Mouse (Mus musculus) limb, embryonic 10.5 days (tissue): ENCODE data around the gene Sptan1. TPM values are rescaled to one million over a fixed set of nuclear protein-coding genes. Genes with fewer than 3 reads are reported as not detected.

ENCODE experiments used
- DNase-seq: peaks from one replicate; pipeline ENCODE4 v3.0.0-alpha.2; 2017; ENCODE audit warnings: low spot score
- H3K27ac ChIP-seq: fragments of 300-500 bp; sonication (generic); 2 replicates; pipeline ENCODE4 v1.5.1; 2016; ENCODE audit warnings: mild to moderate bottlenecking
- H3K27me3 ChIP-seq: fragments of 300-500 bp; sonication (generic); 2 replicates; pipeline ENCODE4 v1.6.1; 2016; ENCODE audit warnings: low read depth, mild to moderate bottlenecking; ENCODE audit not compliant: poor library complexity, severe bottlenecking
- H3K36me3 ChIP-seq: fragments of 300-500 bp; sonication (generic); 2 replicates; pipeline ENCODE4 v1.6.1; 2016; ENCODE audit warnings: mild to moderate bottlenecking, moderate library complexity
- H3K4me1 ChIP-seq: fragments of 300-500 bp; sonication (generic); 2 replicates; pipeline ENCODE4 v1.6.1; 2016
- H3K4me3 ChIP-seq: fragments of 300-500 bp; sonication (generic); 2 replicates; pipeline ENCODE4 v1.5.1; 2016; ENCODE audit warnings: mild to moderate bottlenecking, moderate library complexity
- H3K9me3 ChIP-seq: fragments of 300-500 bp; sonication (generic); replicated peaks from 2 replicates; pipeline ENCODE4 v1.6.1; 2016; ENCODE audit warnings: mild to moderate bottlenecking
- WGBS: fragments of 180-500 bp; shearing (Covaris S2); methylation state at CpG from one replicate; pipeline ENCODE4 v1.1.7; 2016; 5-methylcytosine and 5-hydroxymethylcytosine counted together
- polyA plus RNA-seq: library from polyadenylated mRNA; unstranded; fragments of >200 nt; fragmentation: Nextera tagmentation; extraction: Ambion mirVana; gene quantifications from 2 replicates; pipeline ENCODE4 v1.2.1, GENCODE M21; 2016

Sptan1 gene
- polyA plus RNA-seq, 1 experiment from 2014 or later: 80.4 TPM

DNA sequence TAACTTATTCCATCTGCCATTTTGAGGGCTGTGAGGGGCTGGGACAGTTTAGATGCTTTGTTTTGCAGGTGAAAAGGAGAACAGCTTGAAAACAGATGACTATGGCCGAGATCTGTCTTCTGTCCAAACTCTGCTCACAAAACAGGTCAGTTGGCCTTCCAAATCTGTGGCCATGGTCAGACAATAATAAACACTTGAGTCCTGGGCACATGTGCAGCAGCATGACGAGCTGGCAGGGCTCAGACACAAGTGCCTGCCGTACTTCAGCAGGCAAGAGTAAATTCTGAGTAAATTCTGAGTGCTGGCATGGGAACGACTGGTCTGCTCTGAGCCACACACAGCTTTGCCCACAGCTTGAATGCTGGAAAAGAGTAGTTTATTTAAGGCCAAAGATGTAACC, 60.1 kb downstream of the Sptan1 start:
- H3K4me3 ChIP-seq: no peak overlapping the region
- DNase-seq: no peak
- peaks cover 99% of the 10 kb centered on the region for H3K36me3 ChIP-seq
- H3K27ac ChIP-seq: no peak overlapping the region
- no peaks in the 10 kb centered on the region for H3K27me3 ChIP-seq
- WGBS: 96% methylated on average over 4 of the region's 4 CpGs
- H3K4me1 ChIP-seq: no peaks in the 10 kb centered on the region
- no peaks in the 10 kb centered on the region for H3K9me3 ChIP-seq

DNA sequence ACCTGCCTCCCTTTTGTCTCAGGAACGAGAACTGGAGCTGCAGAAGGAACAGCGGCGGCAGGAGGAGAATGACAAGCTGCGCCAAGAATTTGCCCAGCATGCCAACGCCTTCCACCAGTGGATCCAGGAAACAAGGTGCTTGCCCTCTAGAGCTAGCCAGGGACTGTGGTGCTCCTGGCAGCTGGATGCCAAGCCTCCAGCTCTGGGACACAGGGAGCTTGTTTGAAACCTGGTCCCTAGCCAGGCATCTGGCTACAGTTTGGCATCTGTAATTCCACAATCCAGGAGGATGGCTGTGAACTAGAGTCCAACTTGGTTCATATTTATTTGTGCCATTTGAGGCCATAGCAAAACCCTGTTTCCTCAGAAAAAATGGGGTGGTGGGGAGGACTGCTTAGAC, 61.6 kb downstream of the Sptan1 start:
- 97% methylated on average over 5 of the region's 5 CpGs for WGBS

DNA sequence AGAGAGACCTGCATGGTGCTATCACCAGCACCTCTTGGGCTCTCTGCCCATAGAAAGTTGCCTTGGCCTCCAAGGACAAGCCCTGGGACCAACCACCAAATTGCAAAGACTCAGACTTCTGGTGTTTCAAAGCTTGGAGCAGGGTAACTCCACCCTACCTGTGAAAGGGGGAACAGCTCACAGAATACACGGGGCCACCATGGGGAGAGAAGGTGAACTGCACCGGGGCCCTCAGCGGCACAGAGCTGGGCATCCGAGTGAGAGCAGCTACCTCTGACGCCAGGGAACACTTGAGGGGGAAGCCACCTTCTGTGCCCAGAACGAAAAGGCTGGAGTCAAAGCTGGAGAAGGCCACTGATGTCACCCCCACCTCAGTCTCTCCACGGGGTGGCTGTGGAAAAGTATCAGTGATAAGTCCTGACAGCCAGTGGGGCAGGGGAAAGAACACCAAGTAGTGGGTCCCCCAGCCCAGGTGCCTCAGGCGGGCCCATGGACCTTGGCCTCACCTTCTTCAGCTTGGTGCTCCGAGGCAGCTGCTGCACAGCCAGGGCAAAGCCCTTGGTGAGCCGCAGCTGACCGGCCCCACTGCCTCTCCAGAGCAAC, 67.0 kb downstream of the Sptan1 start:
- H3K9me3 ChIP-seq: no peaks in the 10 kb centered on the region
- no peak for DNase-seq
- 63% methylated on average over 11 of the region's 11 CpGs for WGBS
- H3K36me3 ChIP-seq: peaks cover 88% of the 10 kb centered on the region
- H3K27me3 ChIP-seq: no peaks in the 10 kb centered on the region
- no peaks in the 10 kb centered on the region for H3K4me1 ChIP-seq
- no peak overlapping the region for H3K27ac ChIP-seq
- H3K4me3 ChIP-seq: no peak overlapping the region

More for the DNA sequence above, 61.6 kb downstream of the Sptan1 start:
- no peak for DNase-seq
- no peaks in the 10 kb centered on the region for H3K9me3 ChIP-seq
- H3K27me3 ChIP-seq: no peaks in the 10 kb centered on the region
- no peak overlapping the region for H3K4me3 ChIP-seq
- no peaks in the 10 kb centered on the region for H3K4me1 ChIP-seq
- H3K36me3 ChIP-seq: peaks cover 100% of the 10 kb centered on the region
- no peak overlapping the region for H3K27ac ChIP-seq

DNA sequence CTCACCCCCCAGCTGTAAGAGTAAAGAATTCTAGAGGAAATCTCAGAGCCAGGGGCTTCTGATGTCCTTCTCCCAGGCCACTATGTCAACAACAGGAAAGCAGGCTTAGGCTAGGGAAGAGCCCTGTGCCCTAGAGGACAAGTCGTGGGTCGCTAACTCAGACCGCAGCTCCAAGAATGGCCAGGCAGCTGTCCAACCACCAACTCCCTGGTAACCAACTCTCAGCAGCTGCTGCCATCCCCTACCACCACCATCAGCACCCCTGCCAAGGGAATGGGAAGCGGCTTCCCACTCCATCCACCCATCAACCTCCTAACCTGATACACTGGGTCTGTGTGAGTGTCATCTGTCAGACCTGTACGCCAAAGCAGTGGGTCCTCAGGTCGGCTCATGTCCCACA, 67.6 kb downstream of the Sptan1 start:
- 91% methylated on average over 6 of the region's 6 CpGs for WGBS
- no peaks in the 10 kb centered on the region for H3K27me3 ChIP-seq
- no peak for DNase-seq
- H3K9me3 ChIP-seq: no peaks in the 10 kb centered on the region
- no peaks in the 10 kb centered on the region for H3K4me1 ChIP-seq
- H3K4me3 ChIP-seq: no peak overlapping the region
- no peak overlapping the region for H3K27ac ChIP-seq
- peaks cover 88% of the 10 kb centered on the region for H3K36me3 ChIP-seq

DNA sequence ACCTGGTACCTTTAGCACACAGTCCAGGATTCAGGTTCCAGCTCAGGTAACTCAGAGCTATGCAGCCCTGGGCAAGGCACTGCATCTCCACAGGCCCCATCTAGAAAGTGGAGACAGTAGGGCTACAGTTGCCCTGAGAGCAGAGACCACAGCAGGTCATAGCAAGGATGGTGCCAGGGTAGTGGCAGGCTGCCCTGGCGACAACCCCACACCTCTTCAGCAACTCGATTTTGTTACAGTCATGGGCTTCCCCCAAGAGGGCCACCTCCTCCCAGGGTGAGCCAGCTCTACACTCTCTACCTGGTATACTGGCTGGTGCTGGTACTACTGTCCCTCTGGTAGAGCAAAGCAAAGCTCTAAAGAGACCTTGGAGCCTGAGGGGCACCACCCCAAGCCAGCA, 72.4 kb downstream of the Sptan1 start:
- H3K27ac ChIP-seq: no peak overlapping the region
- no peak overlapping the region for H3K4me3 ChIP-seq
- H3K36me3 ChIP-seq: peaks cover 46% of the 10 kb centered on the region
- no peaks in the 10 kb centered on the region for H3K9me3 ChIP-seq
- DNase-seq: no peak
- 0 out of 2 replicates have a peak, but pooled peaks cover 3% of the 10 kb centered on the region for H3K4me1 ChIP-seq
- no peaks in the 10 kb centered on the region for H3K27me3 ChIP-seq
- WGBS: 87% methylated on average over 2 of the region's 2 CpGs

DNA sequence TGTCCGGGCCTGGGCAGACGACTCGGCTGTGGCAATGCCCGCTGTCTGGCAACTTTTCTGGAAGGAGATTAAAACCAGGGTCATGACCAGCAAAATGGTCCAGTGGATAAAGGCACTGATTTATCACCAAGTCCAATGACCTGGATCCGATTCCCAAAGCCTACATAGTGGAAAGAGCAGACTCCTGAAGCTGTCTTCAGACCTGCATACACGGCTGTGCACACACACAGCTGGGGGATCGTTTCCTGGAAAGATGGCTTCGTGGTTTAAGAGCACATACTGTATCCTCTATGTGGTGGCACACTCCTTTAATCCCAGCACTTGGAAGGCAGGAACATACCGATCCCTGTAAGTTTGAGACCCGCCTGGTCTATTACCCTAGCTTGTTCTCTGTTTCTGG, 73.0 kb downstream of the Sptan1 start:
- WGBS: 91% methylated on average over 10 of the region's 10 CpGs
- H3K36me3 ChIP-seq: peaks cover 41% of the 10 kb centered on the region
- no peak overlapping the region for H3K27ac ChIP-seq
- DNase-seq: no peak
- H3K4me1 ChIP-seq: 0 out of 2 replicates have a peak, but pooled peaks cover 4% of the 10 kb centered on the region
- no peak overlapping the region for H3K4me3 ChIP-seq
- no peaks in the 10 kb centered on the region for H3K27me3 ChIP-seq
- H3K9me3 ChIP-seq: no peaks in the 10 kb centered on the region

DNA sequence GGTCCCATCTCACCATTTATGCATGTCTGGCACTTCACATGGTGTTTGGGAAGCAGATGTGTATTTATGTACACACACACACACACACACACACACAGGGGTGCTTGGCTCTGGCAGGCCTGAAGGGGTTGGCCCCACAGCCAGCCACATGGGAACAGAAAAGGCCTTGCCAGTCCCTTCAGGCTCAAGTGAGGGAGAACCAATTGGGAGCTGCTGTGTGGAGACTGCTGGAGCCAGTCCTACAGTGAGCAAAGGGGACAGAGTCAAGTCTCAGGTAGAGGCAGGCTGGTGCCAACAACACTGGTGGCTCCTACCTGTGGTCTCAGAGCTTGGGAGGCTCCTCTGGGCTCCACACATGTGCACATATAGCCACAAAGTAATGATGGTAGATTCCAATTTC, 74.3 kb downstream of the Sptan1 start:
- no peak for DNase-seq
- H3K9me3 ChIP-seq: no peaks in the 10 kb centered on the region
- H3K27ac ChIP-seq: no peak overlapping the region
- H3K4me1 ChIP-seq: 0 out of 2 replicates have a peak, but pooled peaks cover 4% of the 10 kb centered on the region
- H3K27me3 ChIP-seq: no peaks in the 10 kb centered on the region
- H3K4me3 ChIP-seq: no peak overlapping the region
- H3K36me3 ChIP-seq: peaks cover 34% of the 10 kb centered on the region

DNA sequence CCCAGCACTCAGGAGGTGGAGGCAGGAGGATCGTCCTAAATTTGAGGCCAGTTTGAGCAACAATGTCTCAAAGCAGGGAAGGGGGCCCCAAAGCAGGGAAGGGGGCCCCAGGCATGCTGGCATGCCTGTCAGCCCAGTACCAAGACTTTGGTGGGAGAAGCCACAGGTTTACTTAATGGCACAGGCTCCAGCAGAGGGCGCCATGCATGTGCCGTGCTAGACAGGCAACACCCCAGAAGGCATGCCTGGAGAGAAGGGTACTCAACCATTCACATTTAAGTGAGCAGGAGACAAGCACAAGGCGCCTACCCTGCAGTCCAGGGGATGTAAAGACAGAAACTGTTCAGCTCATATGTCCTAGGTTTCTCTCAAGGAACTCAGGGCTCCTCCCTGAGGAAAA, 77.1 kb downstream of the Sptan1 start:
- no peak overlapping the region for H3K4me3 ChIP-seq

DNA sequence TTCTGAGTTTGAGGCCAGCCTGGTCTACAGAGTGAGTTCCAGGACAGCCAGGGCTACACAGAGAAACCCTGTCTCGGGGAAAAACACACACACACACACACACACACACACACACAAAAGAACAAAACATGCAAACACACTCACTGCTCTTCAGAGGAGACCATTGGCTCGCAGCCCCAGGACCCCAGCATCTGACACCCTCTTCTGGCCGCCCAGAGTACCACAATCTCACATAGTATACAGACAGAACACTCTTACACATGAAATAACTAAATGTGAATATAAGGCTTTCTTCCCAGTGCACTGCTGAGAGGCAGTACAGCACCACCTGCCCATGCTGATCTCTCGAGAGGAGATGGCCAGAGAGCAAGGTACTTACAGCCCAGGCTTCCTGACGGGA, 79.2 kb downstream of the Sptan1 start:
- no peak overlapping the region for H3K4me3 ChIP-seq
- H3K36me3 ChIP-seq: peaks cover 22% of the 10 kb centered on the region
- H3K27ac ChIP-seq: no peak overlapping the region
- no peak for DNase-seq
- peaks cover 14% of the 10 kb centered on the region for H3K4me1 ChIP-seq
- WGBS: 82% methylated on average over 5 of the region's 5 CpGs
- no peaks in the 10 kb centered on the region for H3K27me3 ChIP-seq
- H3K9me3 ChIP-seq: no peaks in the 10 kb centered on the region

More for the DNA sequence above, 77.1 kb downstream of the Sptan1 start:
- Histone ChIP-seq H3K27ac (no peak overlapping the region), H3K4me1 (0 out of 2 replicates have a peak, but pooled peaks cover 4% of the 10 kb centered on the region), H3K27me3 (no peaks in the 10 kb centered on the region), H3K9me3 (no peaks in the 10 kb centered on the region), H3K36me3 (peaks cover 29% of the 10 kb centered on the region)
- 12% methylated on average over 4 of the region's 4 CpGs for whole genome bisulfite sequencing
- peak; percentile 76 for DNase-seq

DNA sequence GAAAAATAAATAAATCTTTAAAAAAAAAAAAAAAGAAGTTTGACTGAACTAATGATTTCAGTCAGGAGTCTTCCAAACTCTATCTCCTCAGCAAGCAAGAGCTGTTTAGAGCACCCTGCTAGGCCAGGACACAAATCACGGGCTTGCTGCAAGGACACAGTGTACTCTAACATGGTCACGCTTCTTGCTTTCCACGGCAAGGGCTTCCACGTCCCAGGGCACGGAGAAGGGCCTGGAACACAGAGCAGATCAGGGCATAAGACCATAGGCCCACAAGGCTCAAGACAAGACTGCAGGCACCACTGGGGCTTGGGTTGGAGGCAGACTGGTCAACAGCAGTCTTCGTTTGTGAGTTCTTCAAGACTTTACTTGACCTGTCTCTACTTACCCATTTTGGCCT, 81.8 kb downstream of the Sptan1 start:
- Histone ChIP-seq H3K4me1 (peaks cover 14% of the 10 kb centered on the region), H3K4me3 (no peak overlapping the region), H3K9me3 (no peaks in the 10 kb centered on the region), H3K36me3 (peaks cover 18% of the 10 kb centered on the region), H3K27ac (no peak overlapping the region), H3K27me3 (no peaks in the 10 kb centered on the region)
- no peak for DNase-seq
- WGBS: 98% methylated on average over 6 of the region's 6 CpGs

DNA sequence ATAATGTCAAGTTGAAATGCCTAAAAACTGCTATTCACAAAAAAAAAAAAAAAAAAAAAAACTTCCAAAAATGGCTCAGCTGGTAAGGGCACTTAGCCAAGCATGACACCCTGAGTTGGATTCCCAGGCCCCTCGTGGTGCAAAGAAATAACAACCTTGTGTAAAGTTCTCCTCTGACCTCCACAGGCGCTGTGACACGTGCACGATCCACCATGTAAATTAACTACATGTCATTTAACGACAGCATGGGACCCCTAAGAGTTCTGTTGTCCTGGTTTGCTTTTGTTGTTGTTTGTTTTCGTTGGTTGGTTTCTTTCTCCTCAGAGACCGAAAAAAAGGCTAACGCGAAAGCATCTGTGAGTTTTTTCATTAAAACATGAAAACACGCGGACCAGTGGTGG, 82.7 kb downstream of the Sptan1 start:
- H3K4me1 ChIP-seq: peaks cover 10% of the 10 kb centered on the region
- WGBS: 62% methylated on average over 11 of the region's 11 CpGs
- peaks cover 18% of the 10 kb centered on the region for H3K36me3 ChIP-seq
- H3K9me3 ChIP-seq: no peaks in the 10 kb centered on the region
- H3K27ac ChIP-seq: peak overlapping the region; percentile 98
- H3K4me3 ChIP-seq: peak overlapping the region; percentile 75
- H3K27me3 ChIP-seq: no peaks in the 10 kb centered on the region
- no peak for DNase-seq

DNA sequence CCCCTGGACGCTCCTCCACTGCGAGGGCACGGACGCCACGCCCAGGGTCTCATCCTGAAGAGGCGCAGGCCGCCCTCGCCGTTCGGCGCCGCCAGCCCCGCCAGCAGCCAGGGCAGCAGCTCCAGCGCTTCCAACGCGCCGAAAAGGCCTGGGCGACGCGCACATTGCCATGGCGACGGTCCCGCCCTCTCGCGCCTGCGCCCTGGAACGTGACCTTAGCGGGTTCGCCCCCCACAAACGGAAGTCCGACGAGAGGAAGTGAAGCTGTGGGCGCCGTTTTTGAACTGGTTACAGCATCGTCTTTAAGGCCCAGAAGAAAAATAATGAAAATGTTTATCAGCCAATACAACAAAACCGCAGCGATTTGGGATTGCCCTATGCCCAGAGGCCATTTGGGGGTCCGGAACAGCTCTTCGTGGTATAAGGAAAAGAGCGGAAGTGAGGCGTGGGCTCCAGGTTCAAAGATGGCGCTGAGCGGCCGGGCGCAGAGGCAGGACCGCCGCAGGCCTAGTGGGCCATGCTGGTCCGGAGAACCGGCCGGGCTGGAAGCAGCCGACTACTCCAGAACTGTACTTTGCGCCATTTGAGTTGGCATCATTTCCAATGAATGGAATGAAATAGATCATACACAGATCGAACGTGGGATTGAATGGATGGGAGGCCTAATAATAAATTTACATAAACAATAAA, 83.5 kb downstream of the Sptan1 start, which contains the start of gene Wdr34:
Gene Wdr34, minus strand, starts transcription at position 183 of the 690 bp plus-strand sequence.
- no peaks in the 10 kb centered on the region for H3K9me3 ChIP-seq
- peak within 1 kb of the TSS; percentile 75 for H3K4me3 ChIP-seq
- 1% methylated on average over 54 of the region's 54 CpGs for WGBS
- H3K27me3 ChIP-seq: no peaks in the 10 kb centered on the region
- peak within 1 kb of the TSS; percentile 98 for H3K27ac ChIP-seq
- DNase-seq: peak; percentile 99
- peaks cover 18% of the 10 kb centered on the region for H3K36me3 ChIP-seq
- H3K4me1 ChIP-seq: peaks cover 10% of the 10 kb centered on the region

DNA sequence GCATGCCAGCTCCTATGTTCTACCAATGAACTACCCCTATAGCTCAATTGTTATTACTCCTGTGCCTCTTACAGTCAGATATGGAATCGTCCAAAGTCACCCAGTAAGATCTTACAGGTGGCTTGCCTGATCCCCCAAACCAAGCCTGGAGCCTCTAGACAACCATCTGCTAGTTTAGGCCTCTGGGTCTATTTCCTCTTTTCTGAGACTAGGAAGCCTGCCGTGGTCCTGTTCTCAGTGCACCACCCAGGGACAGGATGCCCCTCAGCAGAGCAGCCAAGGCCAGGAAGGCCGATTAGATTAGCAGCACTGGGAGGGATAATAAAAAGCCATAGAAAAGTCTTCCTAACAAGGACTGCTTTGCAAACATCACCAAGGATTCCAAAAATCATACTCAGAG, 84.5 kb downstream of the Sptan1 start:
- H3K4me3 ChIP-seq: peak overlapping the region; percentile 75; the same call in 1 of the 2 replicates
- peaks cover 10% of the 10 kb centered on the region for H3K4me1 ChIP-seq
- H3K36me3 ChIP-seq: peaks cover 14% of the 10 kb centered on the region
- H3K27ac ChIP-seq: peak overlapping the region; percentile 98
- 87% methylated on average over 3 of the region's 3 CpGs for WGBS
- H3K9me3 ChIP-seq: no peaks in the 10 kb centered on the region
- no peak for DNase-seq
- no peaks in the 10 kb centered on the region for H3K27me3 ChIP-seq
